Mouse (Mus musculus) MEL (cell line): ENCODE data around the gene Sdccag8. TPM values are rescaled to one million over a fixed set of nuclear protein-coding genes. Genes with fewer than 3 reads are reported as not detected.
"Not testable (repeated sequence)": the region's sequence is repeated elsewhere in the genome, so short reads cannot be mapped to it uniquely, and the experiment has no call there.

ENCODE experiments used
- DNase-seq: peaks from one replicate; pipeline ENCODE4 v3.0.0; 2011; ENCODE audit warnings: low read depth, low spot score
- H3K27ac ChIP-seq: 2 replicates; pipeline ENCODE4 v1.5.1; 2012; ENCODE audit warnings: low read depth, mild to moderate bottlenecking, control low read depth, low read length, moderate library complexity; ENCODE audit not compliant: control insufficient read depth
- H3K27me3 ChIP-seq, 2 experiments: fragments of 150-350 bp in 1 of 2; sonication (generic) in 1 of 2; 2 replicates each; pipeline ENCODE4 v1.6.1; 2012; ENCODE audit warnings: low read length in 2 of 2, mild to moderate bottlenecking in 2 of 2, improper control_type of control experiment in 1 of 2, moderate library complexity in 1 of 2; ENCODE audit not compliant: insufficient read depth in 2 of 2, control insufficient read depth in 1 of 2
- H3K36me3 ChIP-seq, 2 experiments: 2 replicates each; pipeline ENCODE4 v1.6.1; 2012 to 2014; ENCODE audit warnings: low read length in 2 of 2, improper control_type of control experiment in 1 of 2, inconsistent platforms in 1 of 2, mild to moderate bottlenecking in 1 of 2; ENCODE audit not compliant: insufficient read depth in 2 of 2, control insufficient read depth in 1 of 2
- H3K4me1 ChIP-seq, 2 experiments: fragments of 150-350 bp in 1 of 2; sonication (generic) in 1 of 2; 2 replicates each; pipeline ENCODE4 v1.6.1; 2012; ENCODE audit warnings: low read length in 2 of 2, improper control_type of control experiment in 1 of 2, mild to moderate bottlenecking in 1 of 2; ENCODE audit not compliant: insufficient read depth in 2 of 2, control insufficient read depth in 1 of 2
- H3K4me3 ChIP-seq, 2 experiments: fragments of 150-350 bp in 1 of 2; sonication (generic) in 1 of 2; 2 replicates each; pipeline ENCODE4 v1.5.1; 2012; ENCODE audit warnings: low read depth in 2 of 2, low read length in 2 of 2, mild to moderate bottlenecking in 2 of 2, moderate library complexity in 2 of 2, control low read depth in 1 of 2, improper control_type of control experiment in 1 of 2; ENCODE audit not compliant: control insufficient read depth in 1 of 2, insufficient read depth in 1 of 2
- H3K79me2 ChIP-seq: 2 replicates; pipeline ENCODE4 v1.6.1; 2012; ENCODE audit warnings: mild to moderate bottlenecking, low read length, moderate library complexity; ENCODE audit not compliant: control insufficient read depth, poor library complexity, insufficient read depth
- H3K9ac ChIP-seq: 2 replicates; pipeline ENCODE4 v1.6.1; 2012; ENCODE audit warnings: low read depth, mild to moderate bottlenecking, control low read depth, low read length, moderate library complexity; ENCODE audit not compliant: control insufficient read depth, poor library complexity, severe bottlenecking
- H3K9me3 ChIP-seq: fragments of 150-350 bp; sonication (generic); replicated peaks from 2 replicates; pipeline ENCODE4 v1.6.1; 2012; ENCODE audit warnings: mild to moderate bottlenecking, low read length, improper control_type of control experiment, moderate library complexity; ENCODE audit not compliant: insufficient read depth
- CHD2 ChIP-seq: IDR thresholded peaks from 2 replicates; pipeline ENCODE4 v1.6.1; 2011; ENCODE audit warnings: low read length, improper control_type of control experiment
- CTCF ChIP-seq, 3 experiments: IDR thresholded peaks in 2 of 3; conservative IDR thresholded peaks in 1 of 3; 2 replicates each; pipeline ENCODE4 v1.5.1; 2011 to 2012; ENCODE audit warnings: low read length in 3 of 3, low read depth in 2 of 3, mild to moderate bottlenecking in 2 of 3, improper control_type of control experiment in 1 of 3, inconsistent platforms in 1 of 3, mixed read lengths in 1 of 3, moderate library complexity in 1 of 3; ENCODE audit not compliant: control insufficient read depth in 1 of 3, insufficient read depth in 1 of 3, poor library complexity in 1 of 3, severe bottlenecking in 1 of 3
- EP300 ChIP-seq, 2 experiments: IDR thresholded peaks; 2 replicates each; pipeline ENCODE4 v1.6.1; 2011; ENCODE audit warnings: improper control_type of control experiment in 2 of 2, low read length in 2 of 2, low read depth in 1 of 2, mild to moderate bottlenecking in 1 of 2
- GATA1 ChIP-seq: IDR thresholded peaks from 2 replicates; pipeline ENCODE4 v1.6.1; 2011; ENCODE audit warnings: low read depth, low read length, improper control_type of control experiment
- JUND ChIP-seq: IDR thresholded peaks from 2 replicates; pipeline ENCODE4 v1.6.1; 2011; ENCODE audit warnings: low read depth, mild to moderate bottlenecking, improper control_type of control experiment, low read length
- KAT2A ChIP-seq: conservative IDR thresholded peaks from 2 replicates; pipeline ENCODE4 v1.6.1; 2012; ENCODE audit warnings: low read depth, low read length, improper control_type of control experiment, inconsistent platforms
- MAZ ChIP-seq: IDR thresholded peaks from 2 replicates; pipeline ENCODE4 v1.6.1; 2012; ENCODE audit warnings: low read depth, mild to moderate bottlenecking, inconsistent platforms, low read length, improper control_type of control experiment
- MEF2A ChIP-seq: IDR thresholded peaks from 2 replicates; pipeline ENCODE4 v1.6.1; 2014; ENCODE audit warnings: low read depth, mild to moderate bottlenecking, inconsistent platforms, low read length, improper control_type of control experiment; ENCODE audit not compliant: poor library complexity, insufficient replicate concordance, severe bottlenecking; ENCODE audit errors: extremely low read depth
- MYB ChIP-seq: IDR thresholded peaks from 2 replicates; pipeline ENCODE4 v1.6.1; 2011; ENCODE audit warnings: mild to moderate bottlenecking, low read depth, low read length, improper control_type of control experiment
- MYC ChIP-seq: IDR thresholded peaks from 2 replicates; pipeline ENCODE4 v1.6.1; 2011; ENCODE audit warnings: low read depth, mild to moderate bottlenecking, low read length, improper control_type of control experiment, moderate library complexity
- RAD21 ChIP-seq: IDR thresholded peaks from 2 replicates; pipeline ENCODE4 v1.6.1; 2011; ENCODE audit warnings: mild to moderate bottlenecking, low read depth, low read length, improper control_type of control experiment
- RCOR1 ChIP-seq: IDR thresholded peaks from 2 replicates; pipeline ENCODE4 v1.6.1; 2012; ENCODE audit warnings: low read depth, mild to moderate bottlenecking, inconsistent platforms, low read length, improper control_type of control experiment
- SIN3A ChIP-seq: IDR thresholded peaks from 2 replicates; pipeline ENCODE4 v1.6.1; 2012; ENCODE audit warnings: low read length, improper control_type of control experiment, inconsistent platforms
- SMC3 ChIP-seq: IDR thresholded peaks from 2 replicates; pipeline ENCODE4 v1.6.1; 2011; ENCODE audit warnings: low read depth, low read length, improper control_type of control experiment
- ZMIZ1 ChIP-seq: IDR thresholded peaks from 2 replicates; pipeline ENCODE4 v1.6.1; 2012; ENCODE audit warnings: low read depth, mild to moderate bottlenecking, inconsistent platforms, low read length, improper control_type of control experiment, moderate library complexity
- ZNF384 ChIP-seq: IDR thresholded peaks from 2 replicates; pipeline ENCODE4 v1.6.1; 2012; ENCODE audit warnings: low read depth, mild to moderate bottlenecking, inconsistent platforms, low read length, improper control_type of control experiment
- polyA plus RNA-seq, 2 experiments: library from polyadenylated mRNA; stranded (reverse) in 1 of 2; unstranded in 1 of 2; fragments of >175 nt in 1 of 2; fragments of >200 nt in 1 of 2; gene quantifications; 2 replicates each; pipeline versions ENCODE4 v1.2.1 to v1.2.4; 2012; ENCODE audit warnings: low replicate concordance in 2 of 2, low read depth in 1 of 2; ENCODE audit not compliant: insufficient read length in 2 of 2, insufficient read depth in 1 of 2, missing spikeins in 1 of 2
- total RNA-seq: library from RNA; depleted of rRNA; stranded (reverse); fragments of 300-350 nt; gene quantifications from 2 replicates; pipeline ENCODE4 v1.2.3, GENCODE M21; 2012

The Sdccag8 gene
- total and polyA plus RNA-seq, 3 experiments: 4.6 to 7.8 TPM; not detected in 1

- no peaks in the 10 kb centered on the region for H3K36me3 ChIP-seq
- H3K79me2 ChIP-seq: no peaks in the 10 kb centered on the region
Observed at GRCm38 (mm10) chr1:176939901-176940341, 125.5 kb downstream of the Sdccag8 start.

GRCm38 (mm10) chr1:176941286-176941990, 127.0 kb downstream of the Sdccag8 start:
- not testable (repeated sequence) for H3K36me3 ChIP-seq, H3K4me1 ChIP-seq, H3K27me3 ChIP-seq, H3K9me3 ChIP-seq, DNase-seq, H3K27ac ChIP-seq, H3K9ac ChIP-seq, H3K79me2 ChIP-seq, H3K4me3 ChIP-seq

More at GRCm38 (mm10) chr1:176939901-176940341, 125.5 kb downstream of the Sdccag8 start:
- Histone ChIP-seq H3K9ac (no peak overlapping the region), H3K4me1 (no peaks in the 10 kb centered on the region), H3K4me3 (no peak overlapping the region), H3K9me3 (no peaks in the 10 kb centered on the region), H3K27me3 (no peaks in the 10 kb centered on the region), H3K27ac (no peak overlapping the region)
- TF ChIP-seq GATA1: no peak
- TF ChIP-seq EP300 (IDR thresholded peaks at IDR 0.05; ENCODE audit: low read depth in 1 of 2, low read length in 2 of 2): no peak
- TF ChIP-seq JUND: no peak
- TF ChIP-seq MYB: no peak
- TF ChIP-seq RCOR1: no peak
- no peak for TF ChIP-seq KAT2A
- no peak for TF ChIP-seq CTCF (IDR thresholded peaks at IDR 0.05 in 2 of 3, conservative IDR thresholded peaks at IDR 0.05 in 1 of 3; ENCODE audit: control insufficient read depth in 1 of 3, insufficient read depth in 1 of 3, low read depth in 2 of 3, low read length in 3 of 3, poor library complexity in 1 of 3, severe bottlenecking in 1 of 3)
- DNase-seq: no peak

GRCm38 (mm10) chr1:176943126-176943525, 128.7 kb downstream of the Sdccag8 start:
- no peak overlapping the region for H3K27ac ChIP-seq
- H3K27me3 ChIP-seq: no peaks in the 10 kb centered on the region
- no peak overlapping the region for H3K4me3 ChIP-seq
- H3K4me1 ChIP-seq: no peaks in the 10 kb centered on the region
- TF ChIP-seq ZMIZ1 (no peak), MEF2A (no peak), RCOR1 (no peak), ZNF384 (no peak), CTCF (IDR thresholded peaks at IDR 0.05 in 2 of 3, conservative IDR thresholded peaks at IDR 0.05 in 1 of 3; ENCODE audit: control insufficient read depth in 1 of 3, insufficient read depth in 1 of 3, low read depth in 2 of 3, low read length in 3 of 3, poor library complexity in 1 of 3, severe bottlenecking in 1 of 3) (no peak), MYC (no peak), JUND (no peak), SMC3 (no peak), MAZ (no peak), RAD21 (no peak), CHD2 (no peak), SIN3A (no peak)
- TF ChIP-seq, all 39 proteins: peak for 0
- Histone ChIP-seq H3K9ac (no peak overlapping the region), H3K9me3 (no peaks in the 10 kb centered on the region), H3K79me2 (no peaks in the 10 kb centered on the region), H3K36me3 (no peaks in the 10 kb centered on the region)
- DNase-seq: no peak
